Mouse (Mus musculus): ENCODE measurements around the gene Efcab11. TPM values are rescaled to one million over a fixed set of nuclear protein-coding genes. Genes with fewer than 3 reads are reported as not detected.

Efcab11 gene
- polyA plus RNA-seq, 1 experiment from 2014 or later = 2.2 TPM

DNA sequence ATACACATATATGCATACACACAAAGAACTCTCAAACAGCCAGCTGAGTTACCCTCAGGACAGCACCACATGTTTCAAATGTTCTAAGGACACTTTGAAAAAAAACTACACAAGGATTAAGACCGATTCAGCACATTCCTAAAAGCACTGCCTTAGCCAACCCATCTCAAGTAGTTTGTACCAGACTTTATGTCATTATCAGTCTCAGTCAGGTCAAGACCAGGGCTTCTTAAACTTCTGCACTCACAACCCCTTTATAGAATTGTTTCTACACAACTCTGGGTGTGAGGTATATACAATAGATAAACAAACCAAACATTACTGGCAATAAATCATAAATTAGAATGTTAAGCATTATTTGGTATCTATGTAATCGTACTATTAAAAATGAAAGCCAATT is 109.4 kb downstream of the Efcab11 start:
- no peak overlapping the region for H3K4me2 ChIP-seq (ENCODE audit: low read depth, low read length)
- no peak overlapping the region for H3K9ac ChIP-seq (replicated peaks; ENCODE audit: low read depth, low read length)
- no peaks in the 10 kb centered on the region for H3K27me3 ChIP-seq (ENCODE audit: control insufficient read depth, insufficient read depth, low read length)
- ATAC-seq (ENCODE audit: low read depth) = no peak
- no peak overlapping the region for H3K4me3 ChIP-seq (ENCODE audit: low read depth, low read length)
- no peaks in the 10 kb centered on the region for H3K9me3 ChIP-seq (ENCODE audit: control insufficient read depth, low read length)
- H3K27ac ChIP-seq (ENCODE audit: low read depth, low read length) = no peak overlapping the region
- WGBS = 90% methylated on average over 2 of the region's 2 CpGs
- H3K4me1 ChIP-seq (ENCODE audit: control insufficient read depth, insufficient read depth, low read length) = no peaks in the 10 kb centered on the region
- H3K36me3 ChIP-seq (ENCODE audit: control insufficient read depth, insufficient read depth, low read length) = no peaks in the 10 kb centered on the region

GRCm38 (mm10) chr12:99773636-99774193 is 110.5 kb downstream of the Efcab11 start:
- no peak overlapping the region for H3K4me3 ChIP-seq (ENCODE audit: low read depth, low read length)
- H3K9me3 ChIP-seq (ENCODE audit: control insufficient read depth, low read length) = no peaks in the 10 kb centered on the region
- ATAC-seq (ENCODE audit: low read depth) = no peak
- H3K36me3 ChIP-seq (ENCODE audit: control insufficient read depth, insufficient read depth, low read length) = no peaks in the 10 kb centered on the region
- no peak overlapping the region for H3K27ac ChIP-seq (ENCODE audit: low read depth, low read length)
- H3K4me1 ChIP-seq (ENCODE audit: control insufficient read depth, insufficient read depth, low read length) = no peaks in the 10 kb centered on the region
- H3K9ac ChIP-seq (replicated peaks; ENCODE audit: low read depth, low read length) = no peak overlapping the region
- H3K4me2 ChIP-seq (ENCODE audit: low read depth, low read length) = no peak overlapping the region
- no peaks in the 10 kb centered on the region for H3K27me3 ChIP-seq (ENCODE audit: control insufficient read depth, insufficient read depth, low read length)
- WGBS = 83% methylated on average over 5 of the region's 5 CpGs

DNA sequence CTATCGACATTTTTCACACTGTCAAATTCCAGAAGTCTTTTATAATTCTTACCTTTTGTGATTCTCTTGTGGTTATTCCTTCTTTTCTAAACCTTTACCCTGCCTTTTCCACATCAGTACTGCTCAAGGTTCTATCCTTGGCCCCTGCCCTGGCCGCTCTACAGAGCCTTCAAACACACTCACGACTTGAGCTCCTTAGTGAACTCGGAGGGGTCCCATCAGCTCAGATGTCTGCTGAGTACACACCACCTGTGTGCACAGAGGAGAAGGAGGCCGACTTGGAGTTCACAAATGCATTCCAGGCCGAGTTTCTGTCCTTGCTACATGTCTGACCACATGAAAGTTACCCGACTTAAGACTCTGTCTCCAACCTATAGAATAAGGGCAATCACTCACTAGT is 113.2 kb downstream of the Efcab11 start:
- no peaks in the 10 kb centered on the region for H3K4me1 ChIP-seq (ENCODE audit: control insufficient read depth, insufficient read depth, low read length)
- 93% methylated on average over 7 of the region's 7 CpGs for WGBS
- H3K27me3 ChIP-seq (ENCODE audit: control insufficient read depth, insufficient read depth, low read length) = no peaks in the 10 kb centered on the region
- H3K27ac ChIP-seq (ENCODE audit: low read depth, low read length) = no peak overlapping the region
- ATAC-seq (ENCODE audit: low read depth) = no peak
- H3K9ac ChIP-seq (replicated peaks; ENCODE audit: low read depth, low read length) = no peak overlapping the region
- no peaks in the 10 kb centered on the region for H3K9me3 ChIP-seq (ENCODE audit: control insufficient read depth, low read length)
- H3K4me3 ChIP-seq (ENCODE audit: low read depth, low read length) = no peak overlapping the region
- H3K36me3 ChIP-seq (ENCODE audit: control insufficient read depth, insufficient read depth, low read length) = no peaks in the 10 kb centered on the region
- H3K4me2 ChIP-seq (ENCODE audit: low read depth, low read length) = no peak overlapping the region

DNA sequence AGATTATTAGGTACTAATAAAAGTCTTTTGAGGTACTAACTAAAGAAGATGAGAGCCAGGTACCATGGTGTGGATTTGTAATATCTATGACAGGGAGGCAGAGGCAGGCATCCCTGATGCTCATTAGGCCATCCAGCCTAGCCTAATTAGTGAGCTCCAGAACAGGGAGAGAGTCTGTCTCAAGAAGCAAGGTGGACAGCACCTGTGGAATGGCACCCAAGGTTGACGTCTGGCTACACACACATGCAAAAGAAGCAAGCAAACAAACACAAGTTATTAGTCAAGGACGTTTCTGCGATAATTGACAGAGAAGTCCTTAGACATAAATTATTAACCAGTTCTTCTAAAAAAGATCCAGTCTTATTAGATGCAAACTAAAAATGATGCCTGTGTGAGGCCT is 114.6 kb downstream of the Efcab11 start:
- Histone ChIP-seq H3K27me3 (ENCODE audit: control insufficient read depth, insufficient read depth, low read length) (no peaks in the 10 kb centered on the region), H3K27ac (ENCODE audit: low read depth, low read length) (no peak overlapping the region), H3K9ac (replicated peaks; ENCODE audit: low read depth, low read length) (no peak overlapping the region), H3K4me2 (ENCODE audit: low read depth, low read length) (no peak overlapping the region), H3K9me3 (ENCODE audit: control insufficient read depth, low read length) (no peaks in the 10 kb centered on the region), H3K4me1 (ENCODE audit: control insufficient read depth, insufficient read depth, low read length) (no peaks in the 10 kb centered on the region), H3K4me3 (ENCODE audit: low read depth, low read length) (no peak overlapping the region), H3K36me3 (ENCODE audit: control insufficient read depth, insufficient read depth, low read length) (no peaks in the 10 kb centered on the region)
- 92% methylated on average over 3 of the region's 3 CpGs for WGBS
- ATAC-seq (ENCODE audit: low read depth) = no peak

DNA sequence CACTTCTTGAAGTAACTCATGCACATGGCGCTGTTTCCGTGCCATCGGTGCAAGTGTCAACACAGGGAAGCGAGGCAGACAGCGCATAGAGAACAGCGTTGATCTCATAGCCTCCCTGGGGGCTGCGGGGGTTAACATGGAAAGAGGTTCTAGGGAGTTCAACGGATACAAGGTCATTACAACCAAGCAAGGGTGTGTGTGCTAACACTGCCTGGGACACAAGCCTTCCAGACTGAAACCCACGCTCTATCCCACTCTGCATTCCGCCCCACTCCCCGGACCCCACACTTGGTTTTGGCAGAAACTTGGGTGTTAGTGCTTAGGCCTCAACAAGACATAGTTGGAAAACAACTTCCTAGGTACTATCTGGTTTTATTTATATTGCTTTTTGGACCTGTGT is 116.5 kb downstream of the Efcab11 start:
- no peaks in the 10 kb centered on the region for H3K27me3 ChIP-seq (ENCODE audit: control insufficient read depth, insufficient read depth, low read length)
- H3K4me1 ChIP-seq (ENCODE audit: control insufficient read depth, insufficient read depth, low read length) = no peaks in the 10 kb centered on the region
- H3K9me3 ChIP-seq (ENCODE audit: control insufficient read depth, low read length) = no peaks in the 10 kb centered on the region
- no peak overlapping the region for H3K4me2 ChIP-seq (ENCODE audit: low read depth, low read length)
- no peak overlapping the region for H3K27ac ChIP-seq (ENCODE audit: low read depth, low read length)
- H3K9ac ChIP-seq (replicated peaks; ENCODE audit: low read depth, low read length) = no peak overlapping the region
- no peak for ATAC-seq (ENCODE audit: low read depth)
- 92% methylated on average over 11 of the region's 11 CpGs for WGBS
- H3K4me3 ChIP-seq (ENCODE audit: low read depth, low read length) = no peak overlapping the region
- no peaks in the 10 kb centered on the region for H3K36me3 ChIP-seq (ENCODE audit: control insufficient read depth, insufficient read depth, low read length)

DNA sequence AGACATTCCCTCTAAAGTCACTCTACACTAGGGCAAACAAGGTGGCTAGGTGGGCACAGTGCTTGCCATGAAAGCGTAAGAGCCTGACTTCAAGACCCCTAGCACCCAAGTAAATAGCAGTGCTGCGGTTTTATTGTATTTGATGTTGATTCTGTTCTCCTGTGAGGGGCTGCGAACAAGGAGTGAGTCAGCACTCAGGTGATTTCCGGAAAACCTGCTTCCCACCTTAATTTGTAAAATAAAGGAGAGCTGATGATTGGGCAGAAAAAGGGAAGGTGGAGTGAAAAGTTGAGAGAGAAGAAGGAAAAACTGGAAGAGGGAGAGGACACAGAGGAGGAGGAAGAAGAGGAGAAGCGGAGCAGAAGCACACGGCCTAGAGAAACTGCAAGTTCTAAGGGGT is 118.3 kb downstream of the Efcab11 start:
- Histone ChIP-seq H3K9ac (replicated peaks; ENCODE audit: low read depth, low read length) (no peak overlapping the region), H3K9me3 (ENCODE audit: control insufficient read depth, low read length) (no peaks in the 10 kb centered on the region), H3K36me3 (ENCODE audit: control insufficient read depth, insufficient read depth, low read length) (no peaks in the 10 kb centered on the region), H3K4me2 (ENCODE audit: low read depth, low read length) (no peak overlapping the region), H3K4me3 (ENCODE audit: low read depth, low read length) (no peak overlapping the region), H3K27ac (ENCODE audit: low read depth, low read length) (no peak overlapping the region), H3K4me1 (ENCODE audit: control insufficient read depth, insufficient read depth, low read length) (no peaks in the 10 kb centered on the region), H3K27me3 (ENCODE audit: control insufficient read depth, insufficient read depth, low read length) (no peaks in the 10 kb centered on the region)
- ATAC-seq (ENCODE audit: low read depth) = no peak
- 87% methylated on average over 6 of the region's 6 CpGs for WGBS

GRCm38 (mm10) chr12:99764053-99764452 is 120.2 kb downstream of the Efcab11 start:
- no peak overlapping the region for H3K9ac ChIP-seq (replicated peaks; ENCODE audit: low read depth, low read length)
- H3K4me1 ChIP-seq (ENCODE audit: control insufficient read depth, insufficient read depth, low read length) = no peaks in the 10 kb centered on the region
- no peaks in the 10 kb centered on the region for H3K36me3 ChIP-seq (ENCODE audit: control insufficient read depth, insufficient read depth, low read length)
- 81% methylated on average over 3 of the region's 3 CpGs for WGBS
- ATAC-seq (ENCODE audit: low read depth) = no peak
- H3K9me3 ChIP-seq (ENCODE audit: control insufficient read depth, low read length) = no peaks in the 10 kb centered on the region
- no peak overlapping the region for H3K4me3 ChIP-seq (ENCODE audit: low read depth, low read length)
- no peak overlapping the region for H3K4me2 ChIP-seq (ENCODE audit: low read depth, low read length)
- no peak overlapping the region for H3K27ac ChIP-seq (ENCODE audit: low read depth, low read length)
- no peaks in the 10 kb centered on the region for H3K27me3 ChIP-seq (ENCODE audit: control insufficient read depth, insufficient read depth, low read length)

DNA sequence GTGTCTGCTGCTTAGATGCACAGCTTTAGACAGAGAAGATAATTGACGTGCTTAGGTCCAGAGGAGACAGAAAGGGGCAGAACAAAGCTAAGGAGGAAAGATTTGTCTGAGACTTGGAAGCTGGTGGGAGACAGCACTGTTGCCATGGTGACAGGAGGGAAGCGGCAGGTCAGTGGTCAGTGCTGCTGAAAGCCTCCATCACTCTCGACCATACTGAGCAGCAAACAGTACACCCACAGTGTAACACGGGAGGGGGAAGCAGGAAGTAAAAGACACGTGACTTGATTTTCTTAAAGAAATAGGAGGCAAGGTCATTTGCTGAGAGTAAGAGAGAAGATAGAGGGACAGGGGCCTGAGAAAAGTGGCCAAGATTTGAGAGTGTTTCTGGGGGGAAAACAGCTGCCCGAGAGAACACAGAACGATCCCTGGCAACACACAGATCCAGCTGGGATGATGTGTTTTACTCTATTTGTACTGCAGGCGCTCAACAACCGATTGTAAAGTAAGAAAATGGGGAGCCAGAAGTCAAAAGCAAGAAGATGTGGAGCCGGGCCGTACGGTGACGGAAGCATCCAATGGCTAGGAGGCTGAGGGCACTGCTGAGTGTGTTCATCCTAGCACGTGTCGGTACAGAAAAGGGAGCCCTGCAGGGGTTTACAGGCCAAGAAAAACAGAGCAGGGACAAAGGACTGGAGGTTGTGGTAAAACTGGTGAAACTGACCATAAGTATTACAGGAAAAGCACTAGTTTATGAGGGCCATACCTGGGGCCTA is 126.3 kb downstream of the Efcab11 start:
- Histone ChIP-seq H3K4me3 (ENCODE audit: low read depth, low read length) (no peak overlapping the region), H3K9ac (replicated peaks; ENCODE audit: low read depth, low read length) (no peak overlapping the region), H3K4me2 (ENCODE audit: low read depth, low read length) (peak overlapping the region; percentile 36), H3K27me3 (ENCODE audit: control insufficient read depth, insufficient read depth, low read length) (no peaks in the 10 kb centered on the region), H3K36me3 (ENCODE audit: control insufficient read depth, insufficient read depth, low read length) (no peaks in the 10 kb centered on the region), H3K27ac (ENCODE audit: low read depth, low read length) (peak overlapping the region; percentile 12; the same call in 1 of the 2 replicates), H3K4me1 (ENCODE audit: control insufficient read depth, insufficient read depth, low read length) (0 out of 2 replicates have a peak, but pooled peaks cover 10% of the 10 kb centered on the region), H3K9me3 (ENCODE audit: control insufficient read depth, low read length) (no peaks in the 10 kb centered on the region)
- WGBS = 27% methylated on average over 15 of the region's 15 CpGs
- ATAC-seq (ENCODE audit: low read depth) = peak; percentile 89

- 42% methylated on average over 18 of the region's 18 CpGs for WGBS
- Histone ChIP-seq H3K4me3 (ENCODE audit: low read depth, low read length) (no peak overlapping the region), H3K27ac (ENCODE audit: low read depth, low read length) (peak overlapping the region; percentile 12; the same call in 1 of the 2 replicates), H3K4me1 (ENCODE audit: control insufficient read depth, insufficient read depth, low read length) (0 out of 2 replicates have a peak, but pooled peaks cover 10% of the 10 kb centered on the region), H3K9me3 (ENCODE audit: control insufficient read depth, low read length) (no peaks in the 10 kb centered on the region), H3K36me3 (ENCODE audit: control insufficient read depth, insufficient read depth, low read length) (no peaks in the 10 kb centered on the region), H3K9ac (replicated peaks; ENCODE audit: low read depth, low read length) (no peak overlapping the region), H3K4me2 (ENCODE audit: low read depth, low read length) (peak overlapping the region; percentile 36), H3K27me3 (ENCODE audit: control insufficient read depth, insufficient read depth, low read length) (no peaks in the 10 kb centered on the region)
- 0 out of 2 replicates have a peak, but pooled peaks have one; percentile 31 for ATAC-seq (ENCODE audit: low read depth)
Measured at GRCm38 (mm10) chr12:99756914-99757687, 127.1 kb downstream of the Efcab11 start.
